Mouse (Mus musculus) hindbrain, postnatal 0 days (tissue): ENCODE data around the gene Abl1. TPM values are rescaled to one million over a fixed set of nuclear protein-coding genes. Genes with fewer than 3 reads are reported as not detected.

Experiments used
- ATAC-seq: fragments of 200-750 bp; cut with Nextera tagmentation; 2 replicates; pipeline ENCODE4 v1.8.0; 2017; ENCODE audit warnings: mild to moderate bottlenecking, moderate TSS enrichment, moderate library complexity
- DNase-seq: peaks from one replicate; pipeline ENCODE4 v3.0.0-alpha.2; 2015; ENCODE audit warnings: low spot score
- H3K27ac ChIP-seq: fragments of 300-500 bp; sonication (generic); 2 replicates; pipeline ENCODE4 v1.5.1; 2014; ENCODE audit warnings: mild to moderate bottlenecking
- H3K27me3 ChIP-seq: fragments of 300-500 bp; sonication (generic); 2 replicates; pipeline ENCODE4 v1.6.1; 2014; ENCODE audit warnings: low read length, mixed read lengths; ENCODE audit not compliant: insufficient read depth
- H3K36me3 ChIP-seq: fragments of 300-500 bp; sonication (generic); 2 replicates; pipeline ENCODE4 v1.6.1; 2014; ENCODE audit warnings: low read length, mixed read lengths; ENCODE audit not compliant: insufficient read depth
- H3K4me1 ChIP-seq: fragments of 300-500 bp; sonication (generic); 2 replicates; pipeline ENCODE4 v1.6.1; 2014; ENCODE audit warnings: antibody characterized with exemption, low read length, mixed read lengths; ENCODE audit not compliant: insufficient read depth
- H3K4me2 ChIP-seq: fragments of 300-500 bp; sonication (generic); 2 replicates; pipeline ENCODE4 v1.6.1; 2014; ENCODE audit warnings: low read depth, mild to moderate bottlenecking, low read length, moderate library complexity, mixed read lengths
- H3K4me3 ChIP-seq: fragments of 300-500 bp; sonication (generic); 2 replicates; pipeline ENCODE4 v1.5.1; 2014; ENCODE audit warnings: low read length
- H3K9ac ChIP-seq: fragments of 300-500 bp; sonication (generic); replicated peaks from 2 replicates; pipeline ENCODE4 v1.6.1; 2014; ENCODE audit warnings: mild to moderate bottlenecking, low read length, moderate library complexity, mixed read lengths
- H3K9me3 ChIP-seq: fragments of 300-500 bp; sonication (generic); 2 replicates; pipeline ENCODE4 v1.6.1; 2016; ENCODE audit warnings: low read length, mixed read lengths
- CTCF ChIP-seq: IDR thresholded peaks from 2 replicates; pipeline ENCODE4 v1.5.1; 2016; ENCODE audit warnings: antibody characterized with exemption, control low read depth, low read depth
- WGBS: fragments of 180-500 bp; shearing (Covaris S2); extraction: QIAGEN DNeasy Blood & Tissue Kit; methylation state at CpG from one replicate; pipeline ENCODE4 v1.1.7; 2014; 5-methylcytosine and 5-hydroxymethylcytosine counted together
- polyA plus RNA-seq: library from polyadenylated mRNA; unstranded; fragments of >200 nt; fragmentation: Nextera tagmentation; extraction: Ambion mirVana; gene quantifications from 2 replicates; pipeline ENCODE4 v1.2.1, GENCODE M21; 2015
- total RNA-seq: library from RNA; depleted of rRNA; stranded (reverse); fragments of >200 nt; gene quantifications from 2 replicates; pipeline ENCODE4 v1.2.3, GENCODE M21; 2014

Gene Abl1
- total and polyA plus RNA-seq, 2 experiments from 2014 or later = 13.1 to 57.5 TPM

DNA sequence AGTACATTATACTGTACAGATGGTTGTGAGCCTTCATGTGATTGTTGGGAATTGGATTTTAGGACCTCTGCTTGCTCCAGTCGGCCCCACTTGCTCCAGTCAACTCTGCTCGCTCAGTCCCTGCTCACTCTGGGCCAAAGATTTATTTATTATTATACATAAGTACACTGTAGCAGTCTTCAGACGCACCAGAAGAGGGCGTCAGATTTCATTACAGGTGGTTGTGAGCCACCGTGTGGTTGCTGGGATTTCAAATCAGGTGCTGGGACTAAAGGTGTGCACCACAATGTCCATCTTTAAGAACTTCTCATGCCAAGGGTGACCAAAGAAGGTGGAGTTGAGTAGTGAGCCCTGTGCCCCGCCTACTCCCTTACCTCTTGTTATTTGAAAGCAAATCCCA, 104.4 kb downstream of the Abl1 start:
- Histone ChIP-seq H3K4me2 (no peak overlapping the region), H3K9ac (no peak overlapping the region), H3K36me3 (peaks cover 26% of the 10 kb centered on the region), H3K27ac (no peak overlapping the region), H3K9me3 (no peaks in the 10 kb centered on the region), H3K27me3 (no peaks in the 10 kb centered on the region), H3K4me1 (no peaks in the 10 kb centered on the region), H3K4me3 (no peak overlapping the region)
- 86% methylated on average over 6 of the region's 6 CpGs for WGBS
- TF ChIP-seq CTCF = peak; percentile 30; the same call in 1 of the 2 replicates
- ATAC-seq (no peak), DNase-seq (no peak)

DNA sequence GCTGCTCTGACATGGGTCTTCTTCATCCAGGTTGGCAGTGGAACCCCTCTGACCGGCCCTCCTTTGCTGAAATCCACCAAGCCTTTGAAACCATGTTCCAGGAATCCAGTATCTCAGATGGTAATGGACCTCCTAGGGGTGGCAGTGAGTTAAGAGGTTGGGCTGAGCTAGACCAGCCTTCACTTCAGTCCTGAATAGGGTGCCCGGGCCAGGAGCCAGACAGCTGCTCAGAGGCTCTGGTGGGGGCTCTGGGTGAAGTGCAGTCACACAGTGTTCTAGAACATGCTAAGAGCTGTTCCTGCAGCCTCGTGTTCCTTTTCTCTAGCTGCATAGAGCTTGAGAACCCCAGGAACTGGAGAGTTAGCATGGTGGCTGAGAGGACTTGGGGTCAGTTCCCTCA, 108.8 kb downstream of the Abl1 start:
- DNase-seq (no peak), ATAC-seq (no peak)
- no peak overlapping the region for H3K4me2 ChIP-seq
- H3K36me3 ChIP-seq = peaks cover 56% of the 10 kb centered on the region
- H3K4me3 ChIP-seq = no peak overlapping the region
- H3K9me3 ChIP-seq = no peaks in the 10 kb centered on the region
- no peaks in the 10 kb centered on the region for H3K27me3 ChIP-seq
- H3K27ac ChIP-seq = no peak overlapping the region
- H3K9ac ChIP-seq = no peak overlapping the region
- H3K4me1 ChIP-seq = no peaks in the 10 kb centered on the region
- 83% methylated on average over 3 of the region's 3 CpGs for WGBS
- TF ChIP-seq CTCF = no peak

GRCm38 (mm10) chr2:31801416-31801815, 113.2 kb downstream of the Abl1 start:
- no peak overlapping the region for H3K4me2 ChIP-seq
- no peaks in the 10 kb centered on the region for H3K9me3 ChIP-seq
- peaks cover 73% of the 10 kb centered on the region for H3K36me3 ChIP-seq
- no peaks in the 10 kb centered on the region for H3K27me3 ChIP-seq
- no peak overlapping the region for H3K27ac ChIP-seq
- H3K9ac ChIP-seq = no peak overlapping the region
- H3K4me1 ChIP-seq = peaks cover 3% of the 10 kb centered on the region; the same call in 1 of the 2 replicates
- no peak overlapping the region for H3K4me3 ChIP-seq
- TF ChIP-seq CTCF = no peak
- peak; percentile 33; the same call in 1 of the 2 replicates for ATAC-seq
- no peak for DNase-seq
- 71% methylated on average over 9 of the region's 9 CpGs for WGBS

GRCm38 (mm10) chr2:31802811-31803210, 114.6 kb downstream of the Abl1 start:
- WGBS = 88% methylated on average over 8 of the region's 8 CpGs
- TF ChIP-seq CTCF = no peak
- H3K27ac ChIP-seq = no peak overlapping the region
- no peak overlapping the region for H3K4me3 ChIP-seq
- no peaks in the 10 kb centered on the region for H3K9me3 ChIP-seq
- DNase-seq (no peak), ATAC-seq (no peak)
- no peak overlapping the region for H3K4me2 ChIP-seq
- no peaks in the 10 kb centered on the region for H3K27me3 ChIP-seq
- H3K9ac ChIP-seq = no peak overlapping the region
- H3K36me3 ChIP-seq = peaks cover 60% of the 10 kb centered on the region
- H3K4me1 ChIP-seq = peaks cover 11% of the 10 kb centered on the region

GRCm38 (mm10) chr2:31803480-31803879, 115.3 kb downstream of the Abl1 start:
- Histone ChIP-seq H3K27ac (no peak overlapping the region), H3K27me3 (no peaks in the 10 kb centered on the region), H3K4me2 (no peak overlapping the region), H3K36me3 (peaks cover 54% of the 10 kb centered on the region), H3K4me1 (peaks cover 13% of the 10 kb centered on the region), H3K4me3 (no peak overlapping the region), H3K9me3 (no peaks in the 10 kb centered on the region), H3K9ac (no peak overlapping the region)
- no peak for TF ChIP-seq CTCF
- WGBS = 67% methylated on average over 14 of the region's 14 CpGs
- 0 out of 2 replicates have a peak, but pooled peaks have one; percentile 21 for ATAC-seq
- no peak for DNase-seq

GRCm38 (mm10) chr2:31806639-31807382, 118.6 kb downstream of the Abl1 start:
- Histone ChIP-seq H3K9ac (no peak overlapping the region), H3K36me3 (peaks cover 22% of the 10 kb centered on the region; the same call in 1 of the 2 replicates), H3K4me2 (no peak overlapping the region), H3K27ac (peak overlapping the region; percentile 32), H3K27me3 (no peaks in the 10 kb centered on the region), H3K4me3 (no peak overlapping the region), H3K9me3 (no peaks in the 10 kb centered on the region), H3K4me1 (peaks cover 26% of the 10 kb centered on the region)
- WGBS = 13% methylated on average over 9 of the region's 9 CpGs
- DNase-seq = peak; percentile 61
- peak; percentile 16; the same call in 1 of the 2 replicates for TF ChIP-seq CTCF
- peak; percentile 34; the same call in 1 of the 2 replicates for ATAC-seq
